Mouse (Mus musculus): ENCODE measurements around the gene Stk24. TPM values are rescaled to one million over a fixed set of nuclear protein-coding genes. Genes with fewer than 3 reads are reported as not detected.

The Stk24 gene
- polyA plus RNA-seq, 1 experiment from 2014 or later: 34.0 TPM

DNA sequence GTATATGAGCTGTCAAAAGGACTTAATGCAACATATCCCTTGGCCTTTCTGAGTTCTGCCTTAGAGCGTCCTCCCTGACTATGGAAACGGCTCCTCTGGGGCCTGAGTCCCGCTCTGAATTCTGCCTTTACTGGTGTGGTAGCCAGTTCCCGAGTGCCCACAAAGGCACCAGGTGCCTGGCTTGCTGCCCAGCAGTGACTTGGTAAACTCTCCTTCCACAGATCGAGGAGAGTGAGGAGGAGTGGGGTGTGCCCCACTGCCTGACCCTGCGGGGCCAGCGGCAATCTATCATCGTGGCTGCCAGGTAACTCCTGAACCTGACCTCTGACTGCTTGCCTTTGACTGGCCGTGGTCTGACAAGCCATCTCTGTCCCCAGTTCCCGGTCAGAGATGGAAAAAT lies 103.8 kb downstream of the Stk24 start:
- DNase-seq (ENCODE audit: low spot score) (no peak), ATAC-seq (ENCODE audit: low FRiP score, low TSS enrichment) (no peak)
- Histone ChIP-seq H3K4me2 (replicated peaks; ENCODE audit: low read depth) (no peak overlapping the region), H3K4me3 (ENCODE audit: low read depth, low read length) (no peak overlapping the region), H3K36me3 (ENCODE audit: control insufficient read depth, insufficient read depth, low read length) (peaks cover 3% of the 10 kb centered on the region; the same call in 1 of the 2 replicates), H3K27me3 (ENCODE audit: control insufficient read depth, insufficient read depth, low read length) (no peaks in the 10 kb centered on the region), H3K9ac (ENCODE audit: low read length) (no peak overlapping the region), H3K27ac (replicated peaks) (no peak overlapping the region), H3K4me1 (replicated peaks; ENCODE audit: control insufficient read depth, insufficient read depth) (no peaks in the 10 kb centered on the region), H3K9me3 (ENCODE audit: control insufficient read depth, low read length) (no peaks in the 10 kb centered on the region)
- 55% methylated on average over 10 of the region's 10 CpGs for WGBS
- TF ChIP-seq CTCF (IDR thresholded peaks at IDR 0.05; ENCODE audit: low read depth): no peak
- no peak for TF ChIP-seq EP300 (optimal IDR thresholded peaks at IDR 0.05)

DNA sequence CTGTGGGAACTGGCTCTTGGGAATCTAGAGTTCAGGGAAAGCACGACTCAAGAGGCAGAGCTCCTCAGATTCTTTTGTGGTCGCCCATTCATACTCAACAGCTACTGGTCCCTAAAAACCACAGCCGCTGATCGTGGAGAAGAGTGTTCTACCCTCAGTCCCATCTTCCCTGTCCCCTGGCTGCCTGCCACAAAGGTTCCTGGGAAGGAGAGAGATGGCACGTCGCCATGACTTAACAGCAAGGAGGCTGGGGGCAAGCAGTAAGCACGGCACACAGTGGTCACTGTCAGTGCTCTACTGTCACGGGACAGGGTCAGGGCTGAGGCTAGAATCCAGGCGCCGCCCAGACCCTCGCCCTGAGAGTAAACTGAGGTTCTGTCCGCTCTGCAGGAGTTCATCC lies 104.8 kb downstream of the Stk24 start:
- Histone ChIP-seq H3K4me3 (ENCODE audit: low read depth, low read length) (no peak overlapping the region), H3K9me3 (ENCODE audit: control insufficient read depth, low read length) (no peaks in the 10 kb centered on the region), H3K4me2 (replicated peaks; ENCODE audit: low read depth) (no peak overlapping the region), H3K27ac (replicated peaks) (no peak overlapping the region), H3K27me3 (ENCODE audit: control insufficient read depth, insufficient read depth, low read length) (no peaks in the 10 kb centered on the region), H3K4me1 (replicated peaks; ENCODE audit: control insufficient read depth, insufficient read depth) (no peaks in the 10 kb centered on the region), H3K36me3 (ENCODE audit: control insufficient read depth, insufficient read depth, low read length) (peaks cover 5% of the 10 kb centered on the region; the same call in 1 of the 2 replicates), H3K9ac (ENCODE audit: low read length) (no peak overlapping the region)
- no peak for ATAC-seq (ENCODE audit: low FRiP score, low TSS enrichment)
- 72% methylated on average over 12 of the region's 12 CpGs for WGBS
- TF ChIP-seq EP300 (optimal IDR thresholded peaks at IDR 0.05) (no peak), CTCF (IDR thresholded peaks at IDR 0.05; ENCODE audit: low read depth) (no peak)
- no peak for DNase-seq (ENCODE audit: low spot score)

DNA sequence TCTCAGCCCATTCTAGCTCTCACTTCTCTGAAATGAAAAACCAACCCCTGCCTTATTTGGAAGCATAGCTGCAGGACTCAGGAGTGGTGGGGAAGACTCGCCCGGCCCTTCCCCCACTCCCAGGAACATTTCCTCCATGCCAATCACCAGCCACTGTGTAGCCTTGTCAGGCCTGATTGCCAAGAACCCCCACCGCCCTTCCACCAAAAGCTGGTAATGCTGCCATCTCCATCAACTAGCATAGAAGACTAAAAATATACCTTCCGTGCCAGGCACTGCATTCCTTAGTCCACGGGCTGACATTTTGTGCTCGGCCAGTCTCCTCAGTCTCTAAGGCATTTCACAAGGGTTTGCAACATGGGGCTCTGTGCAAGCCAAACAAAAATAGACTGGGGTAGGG lies 109.3 kb downstream of the Stk24 start:
- H3K9me3 ChIP-seq (ENCODE audit: control insufficient read depth, low read length): no peaks in the 10 kb centered on the region
- WGBS: 73% methylated on average over 6 of the region's 6 CpGs
- ATAC-seq (ENCODE audit: low FRiP score, low TSS enrichment): no peak

DNA sequence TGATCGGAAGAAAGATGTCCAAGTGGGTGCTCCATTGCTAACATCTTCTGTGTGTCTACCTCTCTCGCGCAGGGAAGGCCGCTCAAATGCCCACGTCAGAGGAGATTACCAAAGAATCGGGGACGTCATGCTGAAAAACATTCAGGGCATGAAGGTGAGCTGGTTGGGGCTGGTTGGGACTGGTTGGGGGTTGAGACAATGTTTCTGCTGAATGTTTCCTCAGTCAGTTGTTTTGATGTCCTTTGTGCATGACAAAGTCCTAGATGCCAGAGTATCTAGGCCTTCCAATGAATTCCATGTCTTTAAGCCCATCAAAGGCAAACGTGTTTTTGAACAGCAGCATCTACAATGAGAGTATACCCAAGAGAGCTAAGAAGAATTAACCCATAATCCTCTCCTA lies 112.0 kb downstream of the Stk24 start:
- Histone ChIP-seq H3K4me3 (ENCODE audit: low read depth, low read length) (no peak overlapping the region), H3K27me3 (ENCODE audit: control insufficient read depth, insufficient read depth, low read length) (no peaks in the 10 kb centered on the region), H3K4me1 (replicated peaks; ENCODE audit: control insufficient read depth, insufficient read depth) (no peaks in the 10 kb centered on the region), H3K27ac (replicated peaks) (no peak overlapping the region), H3K9ac (ENCODE audit: low read length) (no peak overlapping the region), H3K9me3 (ENCODE audit: control insufficient read depth, low read length) (no peaks in the 10 kb centered on the region), H3K36me3 (ENCODE audit: control insufficient read depth, insufficient read depth, low read length) (peaks cover 2% of the 10 kb centered on the region; the same call in 1 of the 2 replicates), H3K4me2 (replicated peaks; ENCODE audit: low read depth) (no peak overlapping the region)
- no peak for DNase-seq (ENCODE audit: low spot score)
- WGBS: 89% methylated on average over 8 of the region's 8 CpGs
- ATAC-seq (ENCODE audit: low FRiP score, low TSS enrichment): no peak
- no peak for TF ChIP-seq CTCF (IDR thresholded peaks at IDR 0.05; ENCODE audit: low read depth)
- TF ChIP-seq EP300 (optimal IDR thresholded peaks at IDR 0.05): no peak

More for the DNA sequence above, 109.3 kb downstream of the Stk24 start:
- no peaks in the 10 kb centered on the region for H3K4me1 ChIP-seq (replicated peaks; ENCODE audit: control insufficient read depth, insufficient read depth)
- H3K4me3 ChIP-seq (ENCODE audit: low read depth, low read length): no peak overlapping the region
- TF ChIP-seq EP300 (optimal IDR thresholded peaks at IDR 0.05): no peak
- no peak for TF ChIP-seq CTCF (IDR thresholded peaks at IDR 0.05; ENCODE audit: low read depth)
- no peak overlapping the region for H3K27ac ChIP-seq (replicated peaks)
- no peaks in the 10 kb centered on the region for H3K27me3 ChIP-seq (ENCODE audit: control insufficient read depth, insufficient read depth, low read length)
- DNase-seq (ENCODE audit: low spot score): no peak
- no peak overlapping the region for H3K9ac ChIP-seq (ENCODE audit: low read length)
- H3K36me3 ChIP-seq (ENCODE audit: control insufficient read depth, insufficient read depth, low read length): peaks cover 2% of the 10 kb centered on the region; the same call in 1 of the 2 replicates
- no peak overlapping the region for H3K4me2 ChIP-seq (replicated peaks; ENCODE audit: low read depth)

DNA sequence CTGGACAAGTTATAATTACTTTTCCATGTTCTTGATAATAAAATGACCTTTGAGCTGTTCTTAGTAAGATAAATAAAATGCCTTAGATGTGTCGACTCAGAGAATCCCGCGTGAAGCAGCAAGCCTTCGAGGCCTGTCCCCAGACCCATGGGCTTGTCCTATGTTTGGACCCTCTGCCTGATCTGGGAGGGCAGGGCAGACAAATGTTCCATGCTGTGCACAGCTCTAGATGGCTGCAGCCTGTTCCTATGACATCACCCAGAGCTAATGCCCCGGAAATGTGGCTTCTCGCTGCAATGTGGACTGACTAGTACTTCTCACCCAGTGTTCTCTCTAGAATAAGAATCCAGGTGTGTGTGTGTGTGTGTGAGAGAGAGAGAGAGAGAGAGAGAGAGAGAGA lies 115.4 kb downstream of the Stk24 start:
- whole genome bisulfite sequencing: 44% methylated on average over 6 of the region's 6 CpGs
- Histone ChIP-seq H3K27ac (replicated peaks) (no peak overlapping the region), H3K9me3 (ENCODE audit: control insufficient read depth, low read length) (no peaks in the 10 kb centered on the region), H3K9ac (ENCODE audit: low read length) (no peak overlapping the region), H3K36me3 (ENCODE audit: control insufficient read depth, insufficient read depth, low read length) (0 out of 2 replicates have a peak, but pooled peaks cover 2% of the 10 kb centered on the region), H3K27me3 (ENCODE audit: control insufficient read depth, insufficient read depth, low read length) (no peaks in the 10 kb centered on the region), H3K4me3 (ENCODE audit: low read depth, low read length) (no peak overlapping the region), H3K4me2 (replicated peaks; ENCODE audit: low read depth) (no peak overlapping the region), H3K4me1 (replicated peaks; ENCODE audit: control insufficient read depth, insufficient read depth) (no peaks in the 10 kb centered on the region)
- DNase-seq (ENCODE audit: low spot score) (no peak), ATAC-seq (ENCODE audit: low FRiP score, low TSS enrichment) (peak; percentile 54)
- no peak for TF ChIP-seq EP300 (optimal IDR thresholded peaks at IDR 0.05)
- no peak for TF ChIP-seq CTCF (IDR thresholded peaks at IDR 0.05; ENCODE audit: low read depth)

DNA sequence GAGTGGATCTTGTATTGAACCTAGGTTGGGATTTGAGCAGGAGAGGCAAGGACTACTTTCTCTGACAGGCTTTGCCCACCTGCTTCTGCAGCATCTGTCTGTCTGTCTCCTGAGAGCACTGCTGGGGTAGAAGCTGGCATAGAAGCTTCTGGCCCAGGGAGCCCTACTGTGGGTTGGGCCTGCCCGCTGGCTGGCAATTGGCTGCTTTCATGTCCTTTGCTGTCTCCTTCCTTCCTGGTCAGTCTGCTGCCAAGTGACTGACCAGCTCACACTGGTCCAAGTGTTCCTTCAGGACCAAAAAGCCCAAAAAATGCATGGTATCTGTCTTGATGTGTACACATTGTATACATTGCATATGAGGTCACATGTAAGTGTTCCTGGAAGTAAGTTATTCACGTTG lies 115.9 kb downstream of the Stk24 start:
- TF ChIP-seq CTCF (IDR thresholded peaks at IDR 0.05; ENCODE audit: low read depth) (no peak), EP300 (optimal IDR thresholded peaks at IDR 0.05) (no peak)
- no peak for DNase-seq (ENCODE audit: low spot score)
- Histone ChIP-seq H3K36me3 (ENCODE audit: control insufficient read depth, insufficient read depth, low read length) (0 out of 2 replicates have a peak, but pooled peaks cover 2% of the 10 kb centered on the region), H3K4me1 (replicated peaks; ENCODE audit: control insufficient read depth, insufficient read depth) (no peaks in the 10 kb centered on the region), H3K9ac (ENCODE audit: low read length) (no peak overlapping the region), H3K9me3 (ENCODE audit: control insufficient read depth, low read length) (no peaks in the 10 kb centered on the region), H3K4me2 (replicated peaks; ENCODE audit: low read depth) (no peak overlapping the region), H3K4me3 (ENCODE audit: low read depth, low read length) (no peak overlapping the region), H3K27ac (replicated peaks) (0 out of 2 replicates have a peak overlapping the region, but pooled peaks have one; percentile 20), H3K27me3 (ENCODE audit: control insufficient read depth, insufficient read depth, low read length) (no peaks in the 10 kb centered on the region)
- ATAC-seq (ENCODE audit: low FRiP score, low TSS enrichment): peak; percentile 49
- 59% methylated on average over 2 of the region's 2 CpGs for WGBS

Data from stomach, postnatal 0 days (tissue).